Mouse (Mus musculus): ENCODE data around the gene Mmp23. TPM values are rescaled to one million over a fixed set of nuclear protein-coding genes. Genes with fewer than 3 reads are reported as not detected.
A peak's percentile ranks its signal among the peaks of the same experiment; 100 is the strongest.

Gene Mmp23
- polyA plus RNA-seq, 2 experiments = 2.8 to 5.4 TPM

- DNase-seq (ENCODE audit: low read depth in 3 of 3, low spot score in 3 of 3) (no peak), ATAC-seq (ENCODE audit: insufficient read depth) (no peak)
- no peak overlapping the region for H3K27ac ChIP-seq
- peak overlapping the region; percentile 59 for H3K4me2 ChIP-seq (ENCODE audit: low read depth)
- H3K9ac ChIP-seq (replicated peaks) = no peak overlapping the region
- H3K27me3 ChIP-seq (ENCODE audit: control insufficient read depth, insufficient read depth, low read length) = peaks cover 39% of the 10 kb centered on the region
- H3K4me1 ChIP-seq (replicated peaks; ENCODE audit: control insufficient read depth in 2 of 2, insufficient read depth in 2 of 2, low read length in 1 of 2) = no peaks in the 10 kb centered on the region
- peaks cover 13% of the 10 kb centered on the region for H3K36me3 ChIP-seq (replicated peaks; ENCODE audit: control insufficient read depth, insufficient read depth, low read depth)
- WGBS (ENCODE audit: insufficient replicate concordance) = 1% methylated on average over 6 of the region's 6 CpGs
- H3K9me3 ChIP-seq (ENCODE audit: control insufficient read depth, low read length) = no peaks in the 10 kb centered on the region
- H3K4me3 ChIP-seq (ENCODE audit: insufficient read depth in 1 of 2, low read depth in 2 of 2, low read length in 2 of 2) = peak overlapping the region in 1 of 2 experiments; percentile 35; a peak in 2 of 4 replicates
- TF ChIP-seq EP300 (IDR thresholded peaks at IDR 0.05; ENCODE audit: low read depth) (no peak), CTCF (IDR thresholded peaks at IDR 0.05; ENCODE audit: low read depth) (no peak)
Measured at GRCm38 (mm10) chr4:155654183-155654455, 935 bp upstream of the Mmp23 start.

DNA sequence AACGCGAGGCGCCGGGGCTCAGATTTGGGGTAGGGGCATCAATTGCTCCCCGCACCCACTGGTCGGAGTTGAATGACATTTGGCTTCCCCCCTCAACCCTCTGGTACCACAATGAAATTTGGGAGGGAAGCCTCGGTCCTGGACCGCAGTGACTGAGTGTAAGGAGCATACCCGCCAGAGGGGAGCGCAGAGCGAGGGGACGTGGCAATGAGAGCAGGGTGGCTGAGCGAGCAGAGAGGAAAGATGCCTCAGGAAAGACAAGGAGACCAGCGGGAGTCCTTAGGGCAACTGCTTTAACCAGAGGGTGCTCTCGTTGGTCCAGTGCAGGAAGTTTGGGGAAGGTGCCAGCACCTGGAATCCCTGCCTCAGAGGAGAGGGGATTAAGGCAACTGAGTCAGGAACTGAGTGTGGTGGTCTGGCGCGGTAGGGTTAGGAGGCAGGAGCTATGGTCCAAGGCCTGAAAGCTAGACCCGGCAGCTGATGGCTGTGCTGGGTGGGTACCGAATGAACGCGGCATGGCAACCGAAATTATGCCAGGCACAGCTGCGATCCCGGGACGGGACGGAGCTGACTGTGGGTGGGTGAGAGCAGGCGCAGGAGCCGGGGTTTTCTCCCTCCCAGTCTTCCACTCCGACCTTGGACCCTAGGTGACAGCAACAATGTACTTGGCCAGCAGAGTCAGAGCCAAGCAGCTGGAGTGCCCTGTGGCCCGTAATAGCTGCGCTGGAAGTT is 433 bp upstream of the Mmp23 start:
- Histone ChIP-seq H3K27ac (no peak overlapping the region), H3K4me1 (replicated peaks; ENCODE audit: control insufficient read depth in 2 of 2, insufficient read depth in 2 of 2, low read length in 1 of 2) (no peaks in the 10 kb centered on the region), H3K36me3 (replicated peaks; ENCODE audit: control insufficient read depth, insufficient read depth, low read depth) (peaks cover 18% of the 10 kb centered on the region), H3K4me3 (ENCODE audit: insufficient read depth in 1 of 2, low read depth in 2 of 2, low read length in 2 of 2) (no peak overlapping the region; a peak in 1 of 4 replicates), H3K9ac (replicated peaks) (no peak overlapping the region), H3K27me3 (ENCODE audit: control insufficient read depth, insufficient read depth, low read length) (peaks cover 39% of the 10 kb centered on the region), H3K4me2 (ENCODE audit: low read depth) (no peak overlapping the region; the same call in none of the 2 replicates), H3K9me3 (ENCODE audit: control insufficient read depth, low read length) (no peaks in the 10 kb centered on the region)
- TF ChIP-seq EP300 (IDR thresholded peaks at IDR 0.05; ENCODE audit: low read depth) (no peak), CTCF (IDR thresholded peaks at IDR 0.05; ENCODE audit: low read depth) (0 out of 2 replicates have a peak, but pooled peaks have one; percentile 20)
- 3% methylated on average over 31 of the region's 31 CpGs for WGBS (ENCODE audit: insufficient replicate concordance)
- ATAC-seq (ENCODE audit: insufficient read depth) = no peak
- no peak for DNase-seq (ENCODE audit: low read depth in 3 of 3, low spot score in 3 of 3)

DNA sequence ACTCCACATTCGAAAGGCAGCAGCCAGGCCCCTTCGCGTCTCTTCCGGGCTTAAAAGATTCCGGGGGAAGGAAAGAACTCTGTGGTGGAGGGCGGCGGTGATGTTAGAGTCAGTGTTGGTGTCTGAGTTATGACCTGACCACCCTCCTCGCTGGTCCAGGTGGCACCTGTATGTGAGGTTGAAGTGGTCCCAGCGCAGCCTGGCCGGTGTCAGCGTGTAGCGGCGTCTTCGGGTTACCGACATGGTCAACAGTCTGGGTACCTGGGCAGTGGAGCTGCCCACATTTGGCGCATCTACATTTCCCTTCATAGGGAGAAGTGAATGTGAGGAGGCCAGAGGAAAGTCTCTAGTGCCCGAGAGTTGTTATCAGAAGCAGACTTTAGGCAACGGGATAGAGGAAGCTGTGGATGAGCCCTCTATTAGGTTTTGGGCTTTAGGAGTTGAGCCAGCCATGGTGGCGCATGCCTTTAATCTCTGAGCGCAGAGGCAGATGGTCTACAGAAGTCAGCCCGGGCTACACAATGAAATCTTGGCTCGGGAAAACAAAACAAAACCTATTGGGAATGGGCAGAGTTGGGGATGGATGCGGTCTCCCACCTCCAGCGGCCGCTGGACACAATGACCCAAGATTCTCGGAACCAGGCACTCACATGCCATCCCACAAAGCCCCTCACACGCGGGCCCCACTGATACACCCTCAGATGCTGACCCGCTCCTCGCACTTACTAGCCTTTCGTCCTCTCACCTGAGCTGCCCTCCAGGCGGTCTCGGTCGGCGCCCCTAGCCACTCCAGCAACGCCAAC is 700 bp downstream of the Mmp23 start:
- WGBS (ENCODE audit: insufficient replicate concordance) = 23% methylated on average over 36 of the region's 36 CpGs
- peaks cover 39% of the 10 kb centered on the region for H3K27me3 ChIP-seq (ENCODE audit: control insufficient read depth, insufficient read depth, low read length)
- no peaks in the 10 kb centered on the region for H3K4me1 ChIP-seq (replicated peaks; ENCODE audit: control insufficient read depth in 2 of 2, insufficient read depth in 2 of 2, low read length in 1 of 2)
- peak overlapping the region; percentile 5 to 7; a peak in 3 of 4 replicates for H3K4me3 ChIP-seq (ENCODE audit: insufficient read depth in 1 of 2, low read depth in 2 of 2, low read length in 2 of 2)
- H3K27ac ChIP-seq = no peak overlapping the region
- ATAC-seq (ENCODE audit: insufficient read depth) = no peak
- TF ChIP-seq CTCF (IDR thresholded peaks at IDR 0.05; ENCODE audit: low read depth) (no peak), EP300 (IDR thresholded peaks at IDR 0.05; ENCODE audit: low read depth) (no peak)
- H3K9ac ChIP-seq (replicated peaks) = no peak overlapping the region
- peaks cover 29% of the 10 kb centered on the region for H3K36me3 ChIP-seq (replicated peaks; ENCODE audit: control insufficient read depth, insufficient read depth, low read depth)
- no peaks in the 10 kb centered on the region for H3K9me3 ChIP-seq (ENCODE audit: control insufficient read depth, low read length)
- H3K4me2 ChIP-seq (ENCODE audit: low read depth) = peak overlapping the region; percentile 27; the same call in 1 of the 2 replicates
- DNase-seq (ENCODE audit: low read depth in 3 of 3, low spot score in 3 of 3) = no peak

- no peak for DNase-seq (ENCODE audit: low read depth in 3 of 3, low spot score in 3 of 3)
- peaks cover 33% of the 10 kb centered on the region for H3K36me3 ChIP-seq (replicated peaks; ENCODE audit: control insufficient read depth, insufficient read depth, low read depth)
- peaks cover 39% of the 10 kb centered on the region for H3K27me3 ChIP-seq (ENCODE audit: control insufficient read depth, insufficient read depth, low read length)
- no peaks in the 10 kb centered on the region for H3K9me3 ChIP-seq (ENCODE audit: control insufficient read depth, low read length)
- H3K4me3 ChIP-seq (ENCODE audit: insufficient read depth in 1 of 2, low read depth in 2 of 2, low read length in 2 of 2) = no peak overlapping the region
- H3K27ac ChIP-seq = no peak overlapping the region
- H3K4me2 ChIP-seq (ENCODE audit: low read depth) = no peak overlapping the region
- no peak for ATAC-seq (ENCODE audit: insufficient read depth)
- H3K9ac ChIP-seq (replicated peaks) = no peak overlapping the region
- WGBS (ENCODE audit: insufficient replicate concordance) = 53% methylated on average over 15 of the region's 15 CpGs
- H3K4me1 ChIP-seq (replicated peaks; ENCODE audit: control insufficient read depth in 2 of 2, insufficient read depth in 2 of 2, low read length in 1 of 2) = no peaks in the 10 kb centered on the region
- TF ChIP-seq CTCF (IDR thresholded peaks at IDR 0.05; ENCODE audit: low read depth) (no peak), EP300 (IDR thresholded peaks at IDR 0.05; ENCODE audit: low read depth) (no peak)
Measured at GRCm38 (mm10) chr4:155651553-155652269, 1.5 kb downstream of the Mmp23 start.

- no peak overlapping the region for H3K4me3 ChIP-seq (ENCODE audit: insufficient read depth in 1 of 2, low read depth in 2 of 2, low read length in 2 of 2)
- peaks cover 33% of the 10 kb centered on the region for H3K36me3 ChIP-seq (replicated peaks; ENCODE audit: control insufficient read depth, insufficient read depth, low read depth)
- DNase-seq (ENCODE audit: low read depth in 3 of 3, low spot score in 3 of 3) (no peak), ATAC-seq (ENCODE audit: insufficient read depth) (no peak)
- H3K9me3 ChIP-seq (ENCODE audit: control insufficient read depth, low read length) = no peaks in the 10 kb centered on the region
- no peaks in the 10 kb centered on the region for H3K4me1 ChIP-seq (replicated peaks; ENCODE audit: control insufficient read depth in 2 of 2, insufficient read depth in 2 of 2, low read length in 1 of 2)
- peaks cover 30% of the 10 kb centered on the region for H3K27me3 ChIP-seq (ENCODE audit: control insufficient read depth, insufficient read depth, low read length)
- no peak overlapping the region for H3K4me2 ChIP-seq (ENCODE audit: low read depth)
- 74% methylated on average over 11 of the region's 11 CpGs for WGBS (ENCODE audit: insufficient replicate concordance)
- no peak overlapping the region for H3K27ac ChIP-seq
- TF ChIP-seq CTCF (IDR thresholded peaks at IDR 0.05; ENCODE audit: low read depth) = no peak
- TF ChIP-seq EP300 (IDR thresholded peaks at IDR 0.05; ENCODE audit: low read depth) = no peak
- no peak overlapping the region for H3K9ac ChIP-seq (replicated peaks)
Measured at GRCm38 (mm10) chr4:155649355-155649754, 3.8 kb downstream of the Mmp23 start.
